Mouse (Mus musculus) megakaryocyte, embryonic 14.5 days (primary cell): ENCODE data around the gene Isoc2a.

Source experiments
- FLI1 ChIP-seq: IDR thresholded peaks from 2 replicates; pipeline ENCODE4 v1.6.1; 2012; ENCODE audit warnings: low read length, inconsistent platforms, mixed read lengths
- GATA1 ChIP-seq: IDR thresholded peaks from 3 replicates; pipeline ENCODE4 v1.6.1; 2012; ENCODE audit warnings: mixed read lengths, low read length, inconsistent platforms, borderline replicate concordance

- no peak for TF ChIP-seq FLI1
- no peak for TF ChIP-seq GATA1
These were observed 27.6 kb upstream of the Isoc2a start for GRCm38 (mm10) chr7:4849372-4849771.
